Mouse (Mus musculus) adrenal gland, postnatal 25 days (tissue): Measurements from ENCODE around the gene Gbgt1. TPM values are rescaled to one million over a fixed set of nuclear protein-coding genes. Genes with fewer than 3 reads are reported as not detected.
"Not testable (repeated sequence)": the region's sequence is repeated elsewhere in the genome, so short reads cannot be mapped to it uniquely, and the experiment has no call there.

Source experiments
- DNase-seq: peaks from one replicate; pipeline ENCODE4 v3.0.0; 2021; ENCODE audit warnings: mixed read lengths
- total RNA-seq: library from RNA; stranded (reverse); gene quantifications from 2 replicates; pipeline ENCODE4 v1.2.3, GENCODE M21; 2021

Gbgt1 gene
- total RNA-seq, 1 experiment from 2014 or later = 3.2 TPM

DNA sequence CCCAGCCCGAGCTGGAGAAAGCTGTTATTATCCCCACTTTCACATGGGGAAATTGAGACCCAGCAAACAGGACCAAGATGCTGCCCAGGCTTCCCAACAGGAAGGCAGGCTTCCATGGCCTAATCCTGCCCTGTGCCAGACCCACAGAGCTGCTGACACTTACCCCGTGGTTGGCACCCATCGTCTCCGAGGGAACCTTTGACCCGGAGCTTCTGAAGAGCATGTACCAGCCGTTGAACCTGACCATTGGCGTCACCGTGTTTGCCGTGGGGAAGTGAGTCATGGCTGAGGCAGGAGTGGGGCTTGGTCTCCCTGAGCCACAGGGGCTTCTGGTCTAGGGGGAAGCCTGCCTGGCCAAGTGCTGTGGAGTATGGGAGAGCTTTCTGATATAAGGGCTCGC lies 6.3 kb downstream of the Gbgt1 start:
- DNase-seq = no peak

DNA sequence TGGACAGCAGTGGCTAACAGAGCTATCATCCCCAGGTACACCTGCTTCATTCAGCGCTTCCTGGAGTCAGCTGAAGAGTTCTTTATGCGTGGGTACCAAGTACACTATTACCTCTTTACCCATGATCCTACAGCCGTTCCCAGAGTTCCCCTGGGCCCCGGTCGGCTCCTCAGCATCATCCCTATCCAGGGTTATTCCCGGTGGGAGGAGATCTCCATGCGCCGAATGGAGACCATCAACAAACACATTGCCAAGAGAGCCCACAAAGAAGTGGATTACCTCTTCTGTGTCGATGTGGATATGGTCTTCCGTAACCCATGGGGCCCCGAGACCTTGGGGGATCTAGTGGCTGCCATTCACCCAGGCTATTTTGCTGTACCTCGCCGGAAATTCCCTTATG lies 8.0 kb downstream of the Gbgt1 start:
- DNase-seq = no peak

DNA sequence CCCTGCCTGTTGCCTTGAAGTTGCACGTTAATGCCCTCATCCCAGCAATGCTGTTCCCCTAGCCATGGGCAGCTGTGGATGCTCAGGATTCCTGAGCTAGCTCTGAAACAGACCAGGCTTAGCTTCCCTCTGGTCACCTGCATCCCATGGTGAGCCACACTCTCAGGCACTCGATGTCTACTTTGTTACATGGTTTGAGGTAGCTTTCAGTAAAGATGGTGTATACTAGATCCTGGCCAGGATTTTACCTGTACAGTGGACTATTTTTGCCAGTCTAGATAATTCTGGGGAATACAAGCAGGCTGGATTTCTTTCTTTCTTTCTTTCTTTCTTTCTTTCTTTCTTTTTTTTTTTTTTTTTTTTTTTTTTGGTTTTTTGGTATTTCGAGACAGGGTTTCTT lies 9.1 kb downstream of the Gbgt1 start, which contains the start of gene Gm10134:
Gene Gm10134, plus strand, starts transcription at position 301 of the 400 bp plus-strand sequence.
- no peak for DNase-seq

DNA sequence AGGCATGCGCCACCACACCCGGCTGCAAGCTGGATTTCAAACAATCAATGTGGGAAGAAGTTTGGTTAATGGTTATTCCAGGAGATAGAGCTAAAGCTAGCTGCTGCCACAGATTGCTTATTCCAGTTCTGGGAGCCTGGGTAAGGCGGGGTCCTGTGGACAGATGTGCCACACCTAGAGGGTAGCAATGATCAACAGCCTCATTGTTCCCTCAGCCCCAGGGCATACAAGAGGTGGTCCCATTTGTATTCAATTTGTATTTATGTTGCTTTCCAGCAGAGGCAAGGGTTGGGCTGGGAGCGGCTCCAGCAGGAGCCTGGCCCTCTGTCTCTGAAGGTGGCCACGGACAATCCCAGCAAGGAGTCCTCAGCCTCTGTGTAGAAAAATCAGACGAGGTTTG lies 9.6 kb downstream of the Gbgt1 start:
- DNase-seq = no peak

DNA sequence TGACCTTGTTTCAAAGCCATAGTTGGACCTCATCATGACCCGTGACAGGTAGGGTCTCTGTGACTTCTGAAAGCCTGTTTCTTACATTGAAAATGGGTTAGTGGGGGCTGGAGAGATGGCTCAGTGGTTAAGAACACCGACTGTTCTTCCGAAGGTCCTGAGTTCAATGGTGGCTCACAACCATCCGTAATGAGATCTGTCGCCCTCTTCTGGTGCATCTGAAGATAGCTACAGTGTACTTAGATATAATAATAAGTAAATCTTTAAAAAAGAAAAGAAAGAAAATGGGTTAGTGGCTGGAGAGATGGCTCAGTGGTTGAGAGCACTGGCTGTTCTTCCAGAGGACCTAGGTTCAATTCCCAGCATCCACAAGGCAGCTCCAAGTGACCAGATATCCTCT lies 14.9 kb downstream of the Gbgt1 start:
- not testable (repeated sequence) for DNase-seq

DNA sequence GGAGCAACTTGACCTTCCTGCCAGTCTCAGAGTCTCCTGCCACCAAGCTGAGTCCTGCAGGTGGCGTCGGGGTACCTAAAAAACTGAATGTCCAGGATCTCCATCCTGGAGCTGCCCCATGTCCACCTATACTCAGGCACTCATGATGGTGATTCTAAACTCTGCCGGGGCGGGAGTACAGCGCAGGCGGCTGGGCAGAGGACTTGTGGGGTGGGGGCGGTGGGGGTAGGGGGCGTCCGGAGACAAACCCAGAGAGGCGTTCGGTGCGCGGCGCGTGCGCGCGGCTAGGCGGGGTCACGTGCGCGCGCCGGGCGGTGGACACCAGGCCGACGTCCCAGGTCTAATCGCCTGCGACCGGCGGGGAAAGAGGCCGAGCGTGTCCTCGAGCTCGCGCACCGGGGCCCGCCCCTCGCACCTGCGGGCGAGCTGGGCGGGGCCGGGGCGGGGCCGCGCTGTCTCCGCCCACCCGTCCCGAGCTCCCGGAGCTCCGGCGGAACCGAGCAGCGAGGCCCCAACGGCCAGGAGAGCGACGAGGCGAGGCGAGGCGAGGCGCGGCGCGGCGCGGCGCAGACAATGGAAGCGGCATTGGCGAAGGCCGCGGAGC lies 16.2 kb downstream of the Gbgt1 start, which contains the start of gene Ralgds:
Gene Ralgds, plus strand, starts transcription at position 328 of the 604 bp plus-strand sequence.
- peak; percentile 62 for DNase-seq

DNA sequence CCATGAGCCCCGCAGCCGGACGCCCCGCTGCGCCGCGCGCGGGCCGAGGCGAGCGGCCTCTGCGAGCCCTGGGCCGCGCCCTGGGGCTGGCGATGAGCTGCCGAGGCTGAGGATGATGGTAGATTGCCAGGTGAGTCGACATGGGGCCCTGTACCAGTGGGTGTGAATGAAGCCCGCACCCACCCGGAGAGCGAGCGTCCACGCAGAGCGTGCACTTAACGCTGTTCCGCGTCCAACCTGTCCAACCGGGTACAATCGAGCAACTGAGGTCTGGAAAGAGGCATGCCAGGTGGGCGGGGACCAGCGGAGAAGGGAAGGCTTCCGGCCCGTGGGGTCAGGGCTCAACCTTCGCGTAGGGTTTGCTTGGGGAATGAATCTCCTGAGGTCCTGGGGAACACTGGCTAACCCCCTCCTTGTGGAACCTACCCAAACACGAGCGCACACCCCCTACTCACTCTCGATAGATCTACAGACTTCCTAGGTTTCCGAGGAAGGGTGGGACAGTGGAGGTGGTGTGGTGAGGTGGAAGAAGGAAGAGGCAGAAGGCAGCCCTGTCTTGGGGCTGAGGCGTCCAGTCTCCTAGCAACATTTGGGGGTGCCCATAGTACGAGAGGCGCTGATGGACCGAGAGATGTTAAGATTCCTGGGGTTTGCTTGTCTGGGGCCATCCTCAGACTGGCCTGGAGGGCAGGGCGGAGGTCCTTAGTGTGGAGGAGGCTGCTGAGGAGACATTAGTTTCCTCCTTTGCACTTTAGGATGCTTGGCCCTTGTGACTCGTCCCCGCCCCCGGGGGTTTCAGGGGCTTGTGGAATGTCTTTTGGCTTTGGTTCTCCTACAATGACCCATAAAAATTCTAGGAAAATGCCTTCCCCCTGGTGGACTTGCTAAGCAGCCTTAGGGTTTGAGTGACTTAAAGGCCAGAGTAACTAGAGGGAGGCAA lies 17.0 kb downstream of the Gbgt1 start:
- no peak for DNase-seq

DNA sequence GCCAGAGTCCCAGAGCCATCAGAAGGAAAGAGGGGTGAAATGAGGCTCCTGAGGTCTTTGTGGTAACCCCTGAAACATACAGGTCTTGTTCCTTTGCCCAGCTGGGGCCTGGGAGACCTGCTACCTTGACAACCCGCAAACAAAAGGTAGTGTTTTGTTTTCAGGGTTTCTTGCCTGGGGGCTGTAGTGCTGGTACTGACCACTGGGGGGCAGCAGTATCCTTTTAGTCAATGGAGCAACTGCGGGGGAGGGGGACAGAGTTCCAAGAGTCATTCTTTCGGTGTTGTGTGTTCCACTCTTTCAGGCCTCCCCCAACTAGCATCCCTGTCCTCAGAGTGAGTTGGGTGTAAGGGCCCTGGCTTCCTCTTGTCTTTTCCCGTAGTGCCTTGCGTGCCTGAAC lies 17.8 kb downstream of the Gbgt1 start:
- peak; percentile 81 for DNase-seq

DNA sequence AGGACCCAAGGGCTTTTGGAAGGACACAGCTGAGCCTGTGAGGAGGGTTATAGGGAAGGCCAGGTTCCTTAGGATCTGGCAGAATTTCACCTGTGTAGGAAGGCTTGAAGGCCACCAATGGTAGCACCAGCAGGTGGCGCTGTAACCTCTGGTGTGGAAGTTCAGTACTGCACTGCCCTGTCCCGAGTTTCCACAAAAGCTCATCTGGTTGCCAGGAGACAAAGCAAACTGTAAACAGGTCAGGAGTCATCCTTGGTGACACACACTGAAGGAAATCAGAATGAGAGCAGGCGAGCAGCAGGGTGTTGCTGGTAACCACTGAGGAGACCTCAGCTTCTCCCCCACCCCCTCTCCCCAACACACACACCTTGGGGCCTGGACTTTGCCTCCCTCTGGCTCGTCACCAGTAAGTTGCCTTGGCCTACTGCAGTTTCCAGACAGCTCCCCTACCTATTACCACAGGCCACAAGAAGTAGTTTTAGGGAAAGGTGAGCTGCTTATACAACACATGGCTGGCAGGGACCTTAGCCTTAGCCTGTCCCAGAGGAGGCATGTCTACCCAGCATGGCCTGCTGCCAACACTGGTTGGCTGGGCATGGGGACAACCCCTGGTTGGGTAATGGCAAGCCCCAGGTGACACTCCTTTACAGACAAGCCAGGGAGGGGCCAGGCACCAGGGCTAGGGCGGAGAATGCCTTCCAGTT lies 20.7 kb downstream of the Gbgt1 start:
- peak; percentile 88 for DNase-seq

DNA sequence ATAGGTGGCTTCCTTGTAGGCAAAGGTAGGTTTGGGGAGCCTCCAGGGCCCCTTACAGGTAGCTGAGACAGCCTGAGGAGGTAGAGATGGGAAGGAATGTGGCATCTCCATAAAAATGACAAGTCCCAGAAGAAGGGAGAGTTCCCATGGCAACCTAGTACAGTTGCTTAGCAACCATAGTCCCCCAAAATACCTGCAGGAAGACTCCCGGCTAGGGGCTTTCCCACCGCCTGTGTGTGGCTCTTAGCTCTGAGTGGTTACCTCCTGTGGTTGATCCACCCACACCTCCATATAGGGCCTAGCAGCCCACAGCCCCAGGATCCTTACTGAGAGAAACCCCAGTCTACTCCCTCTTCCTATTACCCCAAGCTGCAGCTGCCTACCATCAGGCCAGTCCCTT lies 21.5 kb downstream of the Gbgt1 start:
- no peak for DNase-seq

DNA sequence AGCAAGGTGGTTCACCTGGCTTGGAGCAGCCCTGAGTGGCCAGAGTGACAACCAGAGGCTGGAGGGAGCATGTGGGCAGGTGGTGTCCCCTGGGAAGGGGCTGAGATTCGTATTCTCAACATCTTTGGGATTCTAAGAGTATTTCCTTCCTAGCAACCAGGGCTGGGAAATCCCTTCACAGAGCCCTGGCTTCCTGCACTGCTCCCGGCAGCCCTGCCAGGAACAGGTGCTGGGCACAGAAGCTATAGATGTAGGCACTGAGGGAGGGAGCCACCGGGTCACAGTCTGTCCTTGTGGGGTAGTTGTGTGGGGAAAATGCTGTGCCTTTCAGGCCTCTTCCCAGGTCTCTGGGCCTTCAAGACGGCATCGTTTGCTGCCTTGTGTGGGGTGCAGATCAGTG lies 23.9 kb downstream of the Gbgt1 start:
- no peak for DNase-seq

DNA sequence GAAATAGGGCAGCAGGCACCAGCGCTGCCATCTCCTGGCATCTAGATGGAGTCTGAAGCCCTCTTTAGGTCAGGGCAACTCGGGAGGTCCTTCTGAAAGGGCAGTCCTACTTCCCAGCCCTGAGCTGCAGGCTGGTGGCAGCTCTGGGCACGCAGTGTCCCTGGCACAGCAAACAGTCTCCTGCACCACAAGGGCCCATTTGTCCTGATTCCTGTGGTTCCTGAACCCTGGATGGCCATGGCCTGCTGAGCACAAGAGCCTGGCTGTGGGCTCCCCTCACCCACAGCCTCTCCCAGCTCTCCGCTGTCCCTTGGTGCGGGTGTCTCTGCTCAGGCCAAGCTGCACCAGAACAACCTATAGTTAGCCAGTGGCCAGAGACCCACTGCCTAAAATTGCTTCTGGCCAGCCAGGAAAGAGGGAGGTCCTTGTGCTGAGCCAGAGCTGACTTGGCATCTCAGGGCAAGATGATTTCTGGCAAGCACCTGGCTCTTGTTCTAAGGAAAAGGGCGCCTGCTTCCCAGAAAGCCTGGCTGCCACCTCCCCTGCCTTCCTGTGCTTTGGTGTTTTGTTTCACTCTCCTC lies 25.0 kb downstream of the Gbgt1 start:
- peak; percentile 33 for DNase-seq

DNA sequence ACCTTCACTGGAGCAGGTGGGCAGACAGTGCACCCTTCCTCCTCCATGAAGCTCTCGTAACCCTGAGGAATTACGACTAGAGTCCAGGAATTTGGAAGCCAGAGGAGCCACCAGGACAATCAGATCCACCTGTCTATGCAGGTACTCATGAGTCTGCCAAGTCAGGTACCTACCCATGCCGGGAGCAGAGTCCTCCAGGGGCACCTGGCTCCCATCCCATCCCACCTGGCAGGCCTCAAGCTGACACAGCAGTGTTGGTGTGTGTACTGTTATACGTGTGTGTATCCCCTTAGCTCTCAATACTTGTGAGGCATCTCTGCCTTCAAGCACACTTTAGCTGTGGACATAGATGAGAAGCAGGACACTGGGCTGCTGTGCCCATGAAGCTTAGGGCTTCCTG lies 25.5 kb downstream of the Gbgt1 start:
- DNase-seq = no peak

DNA sequence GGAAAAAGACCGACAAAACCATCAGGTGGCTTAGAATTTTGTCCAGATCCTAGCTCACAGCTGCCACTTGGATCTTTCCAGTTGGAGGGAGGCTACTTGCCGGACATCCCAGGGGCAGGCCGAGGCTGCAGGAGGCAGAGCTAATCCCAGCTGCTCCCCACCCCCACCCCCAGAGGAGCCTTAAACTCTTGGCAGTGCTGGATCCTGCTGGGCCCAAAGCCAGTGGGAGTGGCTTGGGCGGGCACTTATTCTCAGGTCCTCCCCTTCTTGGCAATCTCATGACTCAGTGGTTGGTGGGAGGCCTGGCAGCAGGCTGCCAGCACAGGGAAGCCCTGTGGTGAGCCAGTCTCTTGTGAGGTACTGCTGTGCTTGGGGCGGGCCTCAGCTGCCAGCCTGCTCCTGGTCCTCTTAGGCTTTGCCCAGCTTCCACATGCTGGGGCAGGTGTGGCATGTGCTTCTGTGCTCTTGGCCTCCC lies 27.0 kb downstream of the Gbgt1 start:
- DNase-seq = peak; percentile 93

DNA sequence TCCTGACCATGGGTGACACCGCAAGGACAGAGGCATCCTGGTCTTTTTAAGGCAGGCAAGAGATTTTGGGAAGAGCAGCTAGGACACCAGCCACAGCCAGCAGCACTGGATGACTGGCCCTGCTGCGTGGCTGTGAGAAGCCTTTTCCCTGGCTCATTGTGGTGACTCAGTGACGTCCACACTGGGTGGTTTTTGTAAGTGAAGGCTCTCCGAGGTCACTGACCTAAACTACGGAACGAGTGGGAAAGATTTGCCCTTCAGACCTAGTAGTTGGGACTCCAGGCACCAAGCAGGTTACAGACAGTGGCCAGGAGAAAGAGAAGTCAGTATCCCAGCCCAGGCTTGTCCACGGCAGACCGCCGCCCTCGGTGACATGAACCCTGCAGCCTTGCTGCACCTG lies 27.7 kb downstream of the Gbgt1 start:
- peak; percentile 59 for DNase-seq

DNA sequence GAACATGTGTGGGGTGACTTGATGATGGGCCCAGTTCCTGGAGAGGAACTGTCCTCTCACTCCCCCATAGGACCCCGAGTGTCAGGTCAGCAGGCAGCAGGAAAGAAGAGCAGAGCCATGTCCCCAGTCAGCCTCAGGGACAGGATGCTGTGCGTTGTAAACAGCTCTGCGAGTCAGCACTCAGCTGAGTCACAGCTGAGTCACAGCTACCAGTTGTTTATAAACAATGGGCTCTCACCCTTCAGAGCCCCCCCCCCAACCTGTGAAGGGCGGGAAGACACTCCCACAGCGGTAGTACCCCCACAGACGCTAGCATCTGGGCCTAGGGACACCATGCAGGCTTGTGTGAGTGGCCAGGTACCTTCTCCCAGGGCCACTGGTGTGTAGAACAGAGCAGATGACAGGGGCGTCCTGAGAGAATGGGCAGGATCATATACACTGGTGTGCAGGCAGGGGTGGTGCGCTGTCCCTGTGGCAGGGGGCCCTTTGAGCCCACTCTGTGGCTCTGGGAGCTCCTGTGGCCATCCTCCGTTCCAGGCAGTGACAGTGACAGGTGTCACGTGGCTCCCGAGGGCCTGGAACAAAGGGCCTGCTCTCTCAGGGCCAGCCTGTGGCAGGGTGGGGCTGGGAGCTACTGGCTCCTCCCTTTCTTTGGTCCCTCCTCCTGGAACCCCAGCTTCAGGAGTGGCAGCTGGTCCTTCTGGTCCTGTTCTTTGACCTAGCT lies 28.7 kb downstream of the Gbgt1 start:
- DNase-seq = peak; percentile 74

DNA sequence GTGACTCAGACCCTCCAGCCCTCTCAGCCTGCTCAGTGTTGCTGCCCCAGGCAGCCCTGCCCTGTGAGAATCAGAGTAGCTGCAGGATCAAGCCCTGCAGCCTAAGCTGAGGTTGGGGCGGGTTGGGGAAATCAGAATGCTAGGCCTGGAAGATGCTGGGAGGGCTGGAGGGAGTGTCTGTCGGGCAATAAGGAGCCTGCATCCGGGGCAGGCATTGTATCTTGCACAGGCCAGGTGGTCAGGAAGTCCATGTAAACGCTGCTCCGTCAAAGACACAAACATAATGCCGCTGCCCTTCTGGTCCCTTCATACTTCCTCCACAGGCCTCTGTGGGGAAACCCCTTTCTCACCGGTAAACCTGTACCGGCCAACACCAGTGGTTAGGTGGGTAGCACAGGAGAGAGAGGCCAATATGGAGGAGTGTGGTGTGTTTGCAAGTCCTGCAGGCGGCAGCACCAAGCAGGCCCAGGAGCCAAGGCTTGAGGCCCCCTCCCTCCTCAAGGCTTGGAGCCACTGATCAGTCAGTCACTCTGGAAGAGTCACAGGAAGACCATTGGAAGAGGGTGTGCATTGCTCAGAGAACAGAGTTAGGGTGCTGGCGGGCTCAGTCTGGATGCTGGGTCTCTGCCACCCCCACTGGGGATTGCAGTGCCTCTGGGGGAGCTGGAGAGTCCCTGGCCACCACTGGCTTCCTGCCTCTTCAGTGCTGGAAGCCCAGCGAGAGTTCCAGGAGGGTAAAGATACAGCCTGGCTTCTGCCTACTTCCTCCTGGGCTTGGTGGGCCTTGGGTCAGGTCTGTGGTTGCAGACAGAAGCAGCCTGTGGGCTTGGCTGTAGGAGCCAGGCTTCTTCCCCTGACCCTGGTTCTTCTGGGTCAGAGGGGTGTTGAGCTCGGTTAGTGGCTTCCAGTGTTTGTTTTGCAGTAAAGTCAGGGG lies 29.5 kb downstream of the Gbgt1 start:
- DNase-seq = no peak

DNA sequence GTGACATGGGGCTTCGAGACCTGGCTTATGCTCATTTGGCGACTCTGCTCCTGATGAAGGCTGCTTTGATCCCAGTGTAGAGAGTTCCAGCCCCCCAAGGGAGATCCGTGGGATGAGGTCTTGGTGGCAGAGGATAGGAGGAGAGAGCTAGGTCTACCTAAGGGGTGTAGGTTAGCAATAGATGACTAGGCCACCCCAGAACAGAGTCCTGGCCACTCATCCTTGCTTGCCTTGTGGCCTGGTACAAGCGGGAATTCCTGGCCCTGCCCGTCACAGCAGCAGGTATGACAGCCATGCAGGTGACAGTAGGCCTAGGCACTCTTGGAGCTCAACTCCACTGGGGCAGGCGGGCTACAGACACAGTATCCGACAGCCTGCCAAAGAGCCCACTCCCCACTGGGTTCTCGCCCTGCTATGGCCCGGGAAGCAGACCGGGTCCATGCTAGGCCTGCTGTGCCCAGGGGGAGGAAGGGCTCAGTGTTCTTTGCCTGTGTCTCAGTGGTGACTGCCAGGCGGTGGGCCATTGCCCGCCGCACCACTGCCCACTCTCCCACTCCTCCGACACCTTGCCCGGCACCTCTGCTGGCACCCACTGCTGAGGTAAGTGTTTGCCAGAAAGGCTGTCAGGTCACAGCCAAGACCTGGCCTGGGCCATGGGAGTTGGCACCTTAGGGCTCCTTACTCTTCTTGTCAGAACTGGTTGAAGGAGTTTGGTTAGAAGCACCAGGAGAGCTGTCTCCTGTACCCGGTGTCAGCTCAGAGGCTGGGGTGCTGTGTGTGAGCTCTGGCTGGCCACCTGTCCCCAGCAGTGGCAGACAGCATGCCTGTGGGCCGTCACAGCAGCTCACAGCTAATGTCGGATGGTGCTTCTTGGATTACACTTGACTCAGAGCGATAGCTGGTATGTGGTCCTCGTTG lies 31.0 kb downstream of the Gbgt1 start:
- DNase-seq = no peak

DNA sequence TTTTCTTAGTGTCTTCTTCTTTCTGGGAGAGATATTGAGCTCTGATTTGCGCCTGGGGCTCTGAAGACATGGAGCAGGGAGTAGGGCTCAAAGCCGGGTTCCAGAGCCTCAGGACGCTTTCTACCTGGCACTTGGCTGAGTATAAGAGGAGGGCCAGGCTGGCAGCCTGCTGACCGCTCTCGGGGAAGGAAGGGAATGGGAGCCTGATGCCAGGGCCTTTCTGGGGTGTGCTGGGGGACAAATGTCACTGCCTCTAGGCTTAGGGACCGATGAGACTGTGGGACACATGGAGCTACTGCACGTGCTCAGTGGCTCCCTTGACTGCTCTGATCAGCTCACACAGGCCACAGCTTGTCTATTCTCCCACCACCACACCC lies 31.7 kb downstream of the Gbgt1 start:
- DNase-seq = no peak

DNA sequence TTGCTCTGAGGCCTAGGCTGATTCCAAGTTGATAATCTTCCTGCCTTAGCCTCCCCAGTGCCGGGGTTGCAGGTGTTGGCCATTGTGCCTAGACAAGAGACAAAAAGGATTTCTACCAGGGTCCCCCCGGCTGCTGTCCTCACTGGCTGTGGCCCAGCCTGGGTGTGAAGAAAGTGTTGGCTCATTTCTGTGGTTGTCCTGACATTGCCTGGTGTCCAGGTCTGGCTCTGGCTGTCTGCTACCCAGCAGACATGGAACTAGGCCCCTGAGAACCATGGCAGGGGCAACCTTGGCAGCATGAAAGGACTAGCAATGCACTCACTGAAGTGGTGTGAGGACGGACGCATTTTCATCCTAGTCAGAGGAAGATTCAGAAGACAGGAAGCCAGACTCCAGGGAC lies 33.2 kb downstream of the Gbgt1 start:
- no peak for DNase-seq
